Mouse (Mus musculus): ENCODE results near the gene Zfp606. TPM values are rescaled to one million over a fixed set of nuclear protein-coding genes. Genes with fewer than 3 reads are reported as not detected.

Gene Zfp606
- 1.7 TPM for polyA plus RNA-seq (2012; fragmentation: generic; extraction: Trizol)
- long read RNA-seq, experiment 1, full-length matches to known transcripts: 8 of 10 reads
- long read RNA-seq, experiment 1, partial matches to known transcripts: 1 of 10 reads
- long read RNA-seq, experiment 1, other reads (novel, unspliced or antisense): 1 of 10 reads
- long read RNA-seq, experiment 2, full-length matches to known transcripts: 20 of 24 reads
- long read RNA-seq, experiment 2, partial matches to known transcripts: 0 of 24 reads
- long read RNA-seq, experiment 2, other reads (novel, unspliced or antisense): 4 of 24 reads

DNA sequence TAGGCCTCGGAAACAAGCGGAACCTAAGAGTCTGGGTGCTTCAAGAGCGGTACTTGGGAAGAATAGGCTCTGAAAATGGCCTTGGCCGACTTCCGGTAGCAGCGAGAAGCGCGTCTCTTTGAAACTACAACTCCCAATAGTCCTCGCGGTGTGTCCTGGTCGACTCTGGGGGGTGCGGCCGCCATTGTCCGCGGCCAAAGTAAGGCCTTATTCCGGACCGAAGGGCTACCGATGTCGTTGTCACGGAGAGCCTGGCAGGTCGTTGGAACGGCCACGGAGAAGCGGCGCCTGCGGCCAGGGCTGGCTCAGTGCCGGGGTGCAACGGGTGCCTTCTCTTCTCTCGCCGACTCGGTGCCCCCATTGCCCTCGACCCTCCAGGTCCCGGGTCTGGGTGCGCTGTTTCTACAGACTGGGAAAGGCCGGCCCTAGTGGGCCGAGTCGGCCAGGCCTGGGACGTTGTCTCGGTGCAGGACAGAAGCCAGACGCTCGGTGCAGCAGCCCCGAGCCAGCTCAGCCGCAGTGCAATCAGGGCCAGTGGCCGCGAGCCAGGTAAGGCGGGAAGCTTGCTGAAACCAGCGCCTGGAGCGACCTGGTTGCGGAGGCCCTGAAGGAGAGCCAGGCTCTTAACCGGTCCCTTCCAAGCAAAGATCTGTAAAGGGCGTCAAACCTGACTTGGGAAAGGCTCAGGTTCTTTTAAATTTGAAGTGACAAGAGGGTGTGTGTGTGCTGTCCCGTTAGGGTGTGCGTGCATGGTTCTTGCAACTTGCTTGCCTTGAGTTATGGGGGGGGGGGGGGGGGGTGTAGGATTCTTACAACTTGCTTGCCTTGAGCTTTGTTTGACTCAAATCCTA is at the start of gene Zfp606:
Zfp606 (plus strand) TSS at position 136 of the 851 bp plus-strand sequence.
- H3K79me3 ChIP-seq (ENCODE audit: low read depth): peaks cover 20% of the 10 kb centered on the region
- peak within 1 kb of the TSS; percentile 63 for H3K4me3 ChIP-seq (ENCODE audit: insufficient read depth, poor library complexity, severe bottlenecking)
- H3K36me3 ChIP-seq (ENCODE audit: control insufficient read depth, insufficient read depth): peaks cover 32% of the 10 kb centered on the region
- peaks cover 25% of the 10 kb centered on the region for H3K79me2 ChIP-seq (ENCODE audit: control insufficient read depth, insufficient read depth)
- no peaks in the 10 kb centered on the region for H3K27me3 ChIP-seq (ENCODE audit: control insufficient read depth, insufficient read depth, insufficient read length)
- H3ac ChIP-seq (ENCODE audit: control insufficient read depth, insufficient read length, low read depth): peak within 1 kb of the TSS; percentile 99
- TF ChIP-seq USF1 (IDR thresholded peaks at IDR 0.05; ENCODE audit: low read depth) (no peak), CEBPB (IDR thresholded peaks at IDR 0.05; ENCODE audit: low read depth) (no peak), MYOG (IDR thresholded peaks at IDR 0.05; ENCODE audit: control insufficient read depth, extremely low read depth, insufficient read length) (no peak), MYOD1 (IDR thresholded peaks at IDR 0.05; ENCODE audit: control insufficient read depth, insufficient read length, low read depth) (no peak), MAX (IDR thresholded peaks at IDR 0.05) (no peak), CTCF (IDR thresholded peaks at IDR 0.05; ENCODE audit: control insufficient read depth, insufficient read depth, insufficient read length) (no peak)

- Histone ChIP-seq H3K27me3 (ENCODE audit: control insufficient read depth, insufficient read depth, insufficient read length) (no peaks in the 10 kb centered on the region), H3K79me3 (ENCODE audit: low read depth) (peaks cover 20% of the 10 kb centered on the region), H3K79me2 (ENCODE audit: control insufficient read depth, insufficient read depth) (peaks cover 25% of the 10 kb centered on the region), H3K4me3 (ENCODE audit: insufficient read depth, poor library complexity, severe bottlenecking) (peak overlapping the region; percentile 63), H3K36me3 (ENCODE audit: control insufficient read depth, insufficient read depth) (peaks cover 38% of the 10 kb centered on the region), H3ac (ENCODE audit: control insufficient read depth, insufficient read length, low read depth) (peak overlapping the region; percentile 99)
- TF ChIP-seq FOSL1 (IDR thresholded peaks at IDR 0.05; ENCODE audit: insufficient read depth, low read length, poor library complexity, severe bottlenecking) (no peak), CEBPB (IDR thresholded peaks at IDR 0.05; ENCODE audit: low read depth) (no peak), MYOG (IDR thresholded peaks at IDR 0.05; ENCODE audit: control insufficient read depth, extremely low read depth, insufficient read length) (no peak), USF1 (IDR thresholded peaks at IDR 0.05; ENCODE audit: low read depth) (no peak), MAX (IDR thresholded peaks at IDR 0.05) (no peak), CTCF (IDR thresholded peaks at IDR 0.05; ENCODE audit: control insufficient read depth, insufficient read depth, insufficient read length) (no peak)
These were observed 885 bp downstream of the Zfp606 start for GRCm38 (mm10) chr7:12479009-12479346.

- Histone ChIP-seq H3K4me3 (ENCODE audit: insufficient read depth, poor library complexity, severe bottlenecking) (no peak overlapping the region), H3ac (ENCODE audit: control insufficient read depth, insufficient read length, low read depth) (no peak overlapping the region), H3K79me2 (ENCODE audit: control insufficient read depth, insufficient read depth) (peaks cover 25% of the 10 kb centered on the region), H3K36me3 (ENCODE audit: control insufficient read depth, insufficient read depth) (peaks cover 43% of the 10 kb centered on the region), H3K27me3 (ENCODE audit: control insufficient read depth, insufficient read depth, insufficient read length) (no peaks in the 10 kb centered on the region), H3K79me3 (ENCODE audit: low read depth) (peaks cover 20% of the 10 kb centered on the region)
- no peak for TF ChIP-seq MAX (IDR thresholded peaks at IDR 0.05)
- TF ChIP-seq FOSL1 (IDR thresholded peaks at IDR 0.05; ENCODE audit: insufficient read depth, low read length, poor library complexity, severe bottlenecking): no peak
- TF ChIP-seq MYOD1 (IDR thresholded peaks at IDR 0.05; ENCODE audit: control insufficient read depth, insufficient read length, low read depth): no peak
- TF ChIP-seq CEBPB (IDR thresholded peaks at IDR 0.05; ENCODE audit: low read depth): no peak
- no peak for TF ChIP-seq USF1 (IDR thresholded peaks at IDR 0.05; ENCODE audit: low read depth)
- no peak for TF ChIP-seq MYOG (IDR thresholded peaks at IDR 0.05; ENCODE audit: control insufficient read depth, extremely low read depth, insufficient read length)
- no peak for TF ChIP-seq CTCF (IDR thresholded peaks at IDR 0.05; ENCODE audit: control insufficient read depth, insufficient read depth, insufficient read length)
These were observed 1.4 kb downstream of the Zfp606 start for GRCm38 (mm10) chr7:12479525-12479924.

DNA sequence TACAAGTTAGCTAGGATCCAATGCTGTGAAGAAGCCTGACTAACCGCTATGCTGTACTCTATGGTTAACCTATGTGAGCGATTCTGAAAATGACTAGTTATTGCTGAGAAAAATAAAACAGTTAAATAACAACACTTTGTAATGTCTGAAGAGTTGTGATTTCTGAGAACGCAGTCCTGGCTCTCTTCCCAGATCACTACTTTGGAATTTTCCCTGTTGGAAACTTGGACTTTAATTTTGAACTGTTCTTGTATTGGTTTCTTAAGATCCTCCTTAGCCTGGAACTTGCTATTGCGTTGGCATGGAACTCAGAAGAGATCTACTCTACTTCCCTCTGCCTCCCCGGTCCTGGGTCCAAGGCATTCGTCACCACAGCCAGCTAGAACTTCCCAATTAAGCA is 5.7 kb downstream of the Zfp606 start:
- peaks cover 20% of the 10 kb centered on the region for H3K79me2 ChIP-seq (ENCODE audit: control insufficient read depth, insufficient read depth)
- TF ChIP-seq USF1 (IDR thresholded peaks at IDR 0.05; ENCODE audit: low read depth) (no peak), MYOD1 (IDR thresholded peaks at IDR 0.05; ENCODE audit: control insufficient read depth, insufficient read length, low read depth) (no peak), FOSL1 (IDR thresholded peaks at IDR 0.05; ENCODE audit: insufficient read depth, low read length, poor library complexity, severe bottlenecking) (no peak), CEBPB (IDR thresholded peaks at IDR 0.05; ENCODE audit: low read depth) (no peak), MAX (IDR thresholded peaks at IDR 0.05) (no peak), CTCF (IDR thresholded peaks at IDR 0.05; ENCODE audit: control insufficient read depth, insufficient read depth, insufficient read length) (no peak), MYOG (IDR thresholded peaks at IDR 0.05; ENCODE audit: control insufficient read depth, extremely low read depth, insufficient read length) (no peak)
- peaks cover 56% of the 10 kb centered on the region for H3K36me3 ChIP-seq (ENCODE audit: control insufficient read depth, insufficient read depth)
- no peaks in the 10 kb centered on the region for H3K27me3 ChIP-seq (ENCODE audit: control insufficient read depth, insufficient read depth, insufficient read length)
- no peak overlapping the region for H3ac ChIP-seq (ENCODE audit: control insufficient read depth, insufficient read length, low read depth)
- no peak overlapping the region for H3K4me3 ChIP-seq (ENCODE audit: insufficient read depth, poor library complexity, severe bottlenecking)
- H3K79me3 ChIP-seq (ENCODE audit: low read depth): peaks cover 19% of the 10 kb centered on the region

GRCm38 (mm10) chr7:12485956-12486355 is 7.9 kb downstream of the Zfp606 start:
- Histone ChIP-seq H3K4me3 (ENCODE audit: insufficient read depth, poor library complexity, severe bottlenecking) (no peak overlapping the region), H3K79me2 (ENCODE audit: control insufficient read depth, insufficient read depth) (no peaks in the 10 kb centered on the region), H3K36me3 (ENCODE audit: control insufficient read depth, insufficient read depth) (peaks cover 51% of the 10 kb centered on the region), H3K79me3 (ENCODE audit: low read depth) (peaks cover 2% of the 10 kb centered on the region), H3ac (ENCODE audit: control insufficient read depth, insufficient read length, low read depth) (no peak overlapping the region), H3K27me3 (ENCODE audit: control insufficient read depth, insufficient read depth, insufficient read length) (no peaks in the 10 kb centered on the region)
- TF ChIP-seq USF1 (IDR thresholded peaks at IDR 0.05; ENCODE audit: low read depth): no peak
- no peak for TF ChIP-seq FOSL1 (IDR thresholded peaks at IDR 0.05; ENCODE audit: insufficient read depth, low read length, poor library complexity, severe bottlenecking)
- TF ChIP-seq CEBPB (IDR thresholded peaks at IDR 0.05; ENCODE audit: low read depth): no peak
- no peak for TF ChIP-seq MYOG (IDR thresholded peaks at IDR 0.05; ENCODE audit: control insufficient read depth, extremely low read depth, insufficient read length)
- TF ChIP-seq MAX (IDR thresholded peaks at IDR 0.05): no peak
- TF ChIP-seq CTCF (IDR thresholded peaks at IDR 0.05; ENCODE audit: control insufficient read depth, insufficient read depth, insufficient read length): no peak
- no peak for TF ChIP-seq MYOD1 (IDR thresholded peaks at IDR 0.05; ENCODE audit: control insufficient read depth, insufficient read length, low read depth)

Data from C2C12 (cell line).